Mouse (Mus musculus) cerebellum, adult 2 months (tissue): ENCODE measurements around the gene Klhl32.

Experiments used
- CTCF ChIP-seq: fragments of 200-500 bp; IDR thresholded peaks from 2 replicates; pipeline ENCODE4 v1.5.1; 2011; ENCODE audit warnings: low read depth, mild to moderate bottlenecking, control low read depth, low read length, moderate library complexity, borderline replicate concordance; ENCODE audit not compliant: insufficient read depth
- POLR2A ChIP-seq: fragments of 200-500 bp; IDR thresholded peaks from 2 replicates; pipeline ENCODE4 v1.6.1; 2011; ENCODE audit warnings: low read length, control low read depth, borderline replicate concordance; ENCODE audit not compliant: insufficient read depth

DNA sequence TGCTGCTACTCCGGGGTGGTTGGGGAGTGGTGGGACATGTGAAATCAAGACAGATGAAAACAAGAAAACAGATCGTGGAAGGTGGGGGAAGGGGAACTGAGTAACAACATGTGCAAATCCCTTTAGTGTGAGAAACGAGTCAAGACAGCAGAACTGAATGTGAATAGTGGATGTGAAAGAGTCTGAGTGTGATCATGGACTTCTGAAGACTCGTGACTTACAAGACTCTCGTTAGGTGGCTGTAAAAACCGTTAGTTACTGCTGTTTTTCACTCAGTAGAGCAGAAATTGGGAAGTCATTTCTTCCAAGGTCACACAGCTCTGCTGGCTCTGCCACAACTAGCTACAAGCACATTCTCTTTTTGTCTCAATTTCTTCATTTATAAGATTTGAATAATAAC lies 282.9 kb downstream of the Klhl32 start:
- TF ChIP-seq CTCF (no peak), POLR2A (no peak)
